Mouse (Mus musculus): Measurements from ENCODE around the gene Olfr641. TPM values are rescaled to one million over a fixed set of nuclear protein-coding genes. Genes with fewer than 3 reads are reported as not detected.

Gene Olfr641
- polyA plus RNA-seq, 1 experiment from 2014 or later: not detected

- Histone ChIP-seq H3K27me3 (no peaks in the 10 kb centered on the region), H3K4me1 (no peaks in the 10 kb centered on the region), H3K4me3 (replicated peaks) (no peak within 1 kb of the TSS), H3K36me3 (replicated peaks) (no peaks in the 10 kb centered on the region), H3K4me2 (no peak within 1 kb of the TSS), H3K9ac (no peak within 1 kb of the TSS), H3K9me3 (no peaks in the 10 kb centered on the region), H3K27ac (no peak within 1 kb of the TSS)
- WGBS: 83% methylated on average over 1 of the region's 1 CpGs
- ATAC-seq (ENCODE audit: low FRiP score): no peak
Observed at GRCm38 (mm10) chr7:104085365-104085764, 50.1 kb downstream of the Olfr641 start, which contains the start of gene Olfr645. Gene Olfr645 (minus strand): TSS chr7:104085465.

Other genes starting within 250 kb of the Olfr641 start
- gene Olfr67, start 243.6 kb upstream of the Olfr641 start, polyA plus RNA-seq (2016; fragmentation: Nextera tagmentation; extraction: Ambion mirVana): not detected in 2 replicates
- gene Hbb-bt, start 221.4 kb upstream of the Olfr641 start, polyA plus RNA-seq (2016; fragmentation: Nextera tagmentation; extraction: Ambion mirVana): 599 and 788 TPM in 2 replicates
- gene Hbb-bs, start 207.3 kb upstream of the Olfr641 start, polyA plus RNA-seq (2016; fragmentation: Nextera tagmentation; extraction: Ambion mirVana): 465 and 620 TPM in 2 replicates
- 0.50 TPM in 1 of 2 replicates, not detected in the other for gene Hbb-bh2, start 194.9 kb upstream of the Olfr641 start, polyA plus RNA-seq (2016; fragmentation: Nextera tagmentation; extraction: Ambion mirVana)
- 427 and 624 TPM in 2 replicates for gene Hbb-bh1, start 192.3 kb upstream of the Olfr641 start, polyA plus RNA-seq (2016; fragmentation: Nextera tagmentation; extraction: Ambion mirVana)
- gene Hbb-y, start 182.2 kb upstream of the Olfr641 start, polyA plus RNA-seq (2016; fragmentation: Nextera tagmentation; extraction: Ambion mirVana): 6,398 and 8,559 TPM in 2 replicates
- gene Olfr66, start 149.2 kb upstream of the Olfr641 start, polyA plus RNA-seq (2016; fragmentation: Nextera tagmentation; extraction: Ambion mirVana): not detected in 2 replicates
- not detected in 2 replicates for gene Olfr64, start 141.0 kb upstream of the Olfr641 start, polyA plus RNA-seq (2016; fragmentation: Nextera tagmentation; extraction: Ambion mirVana)
- not detected in 2 replicates for gene Olfr65, start 132.0 kb upstream of the Olfr641 start, polyA plus RNA-seq (2016; fragmentation: Nextera tagmentation; extraction: Ambion mirVana)
- gene Olfr631, start 106.6 kb upstream of the Olfr641 start, polyA plus RNA-seq (2016; fragmentation: Nextera tagmentation; extraction: Ambion mirVana): not detected in 2 replicates
- not detected in 2 replicates for gene Olfr632, start 101.1 kb upstream of the Olfr641 start, polyA plus RNA-seq (2016; fragmentation: Nextera tagmentation; extraction: Ambion mirVana)
- gene Olfr633, start 91.0 kb upstream of the Olfr641 start, polyA plus RNA-seq (2016; fragmentation: Nextera tagmentation; extraction: Ambion mirVana): not detected in 2 replicates
- not detected in 2 replicates for gene Olfr635, start 64.3 kb upstream of the Olfr641 start, polyA plus RNA-seq (2016; fragmentation: Nextera tagmentation; extraction: Ambion mirVana)
- gene Olfr638, start 36.7 kb upstream of the Olfr641 start, polyA plus RNA-seq (2016; fragmentation: Nextera tagmentation; extraction: Ambion mirVana): not detected in 2 replicates
- gene Olfr639, start 18.1 kb upstream of the Olfr641 start, polyA plus RNA-seq (2016; fragmentation: Nextera tagmentation; extraction: Ambion mirVana): 0.04 TPM in 1 of 2 replicates, not detected in the other
- gene Olfr640, start 9.9 kb upstream of the Olfr641 start, polyA plus RNA-seq (2016; fragmentation: Nextera tagmentation; extraction: Ambion mirVana): not detected in 2 replicates
- gene Olfr642, start 17.2 kb downstream of the Olfr641 start, polyA plus RNA-seq (2016; fragmentation: Nextera tagmentation; extraction: Ambion mirVana): not detected in 2 replicates
- gene 4930516K23Rik, start 26.0 kb downstream of the Olfr641 start, polyA plus RNA-seq (2016; fragmentation: Nextera tagmentation; extraction: Ambion mirVana): not detected in 2 replicates
- not detected in 2 replicates for gene Olfr644, start 36.4 kb downstream of the Olfr641 start, polyA plus RNA-seq (2016; fragmentation: Nextera tagmentation; extraction: Ambion mirVana)
- gene Olfr645, start 50.0 kb downstream of the Olfr641 start, polyA plus RNA-seq (2016; fragmentation: Nextera tagmentation; extraction: Ambion mirVana): not detected in 2 replicates
- not detected in 2 replicates for gene Olfr646, start 69.4 kb downstream of the Olfr641 start, polyA plus RNA-seq (2016; fragmentation: Nextera tagmentation; extraction: Ambion mirVana)
- not detected in 2 replicates for gene Ubqln5, start 94.4 kb downstream of the Olfr641 start, polyA plus RNA-seq (2016; fragmentation: Nextera tagmentation; extraction: Ambion mirVana)
- not detected in 2 replicates for gene Olfr643, start 102.0 kb downstream of the Olfr641 start, polyA plus RNA-seq (2016; fragmentation: Nextera tagmentation; extraction: Ambion mirVana)
- not detected in 2 replicates for gene Ubqln3, start 107.8 kb downstream of the Olfr641 start, polyA plus RNA-seq (2016; fragmentation: Nextera tagmentation; extraction: Ambion mirVana)
- gene Ubqlnl, start 115.1 kb downstream of the Olfr641 start, polyA plus RNA-seq (2016; fragmentation: Nextera tagmentation; extraction: Ambion mirVana): not detected in 2 replicates
- not detected in 2 replicates for gene Olfm5, start 129.4 kb downstream of the Olfr641 start, polyA plus RNA-seq (2016; fragmentation: Nextera tagmentation; extraction: Ambion mirVana)
- 0.41 and 0.51 TPM in 2 replicates for gene Olfr648, start 147.9 kb downstream of the Olfr641 start, polyA plus RNA-seq (2016; fragmentation: Nextera tagmentation; extraction: Ambion mirVana)
- not detected in 2 replicates for gene Olfr649, start 160.5 kb downstream of the Olfr641 start, polyA plus RNA-seq (2016; fragmentation: Nextera tagmentation; extraction: Ambion mirVana)
- gene Trim6, start 183.3 kb downstream of the Olfr641 start, polyA plus RNA-seq (2016; fragmentation: Nextera tagmentation; extraction: Ambion mirVana): 0.62 and 1.1 TPM in 2 replicates
- 0.53 and 1.1 TPM in 2 replicates for gene Trim34a, start 209.0 kb downstream of the Olfr641 start, polyA plus RNA-seq (2016; fragmentation: Nextera tagmentation; extraction: Ambion mirVana)